Mouse (Mus musculus) ES-E14 (cell line): ENCODE measurements around the gene Dbnl. TPM values are rescaled to one million over a fixed set of nuclear protein-coding genes. Genes with fewer than 3 reads are reported as not detected.
A peak's percentile ranks its signal among the peaks of the same experiment; 100 is the strongest.

Experiments used
- DNase-seq: peaks from one replicate; pipeline ENCODE4 v3.0.0-alpha.2; 2013; ENCODE audit warnings: low read depth, low spot score
- H3K27ac ChIP-seq: 2 replicates; pipeline ENCODE4 v1.5.1; 2012; ENCODE audit warnings: low read depth, mild to moderate bottlenecking, low read length, moderate library complexity, mixed read lengths; ENCODE audit not compliant: poor library complexity, insufficient read depth, severe bottlenecking
- H3K36me3 ChIP-seq: 2 replicates; pipeline ENCODE4 v1.6.1; 2012; ENCODE audit warnings: mild to moderate bottlenecking, low read length, moderate library complexity, mixed read lengths; ENCODE audit not compliant: control insufficient read depth, poor library complexity, insufficient read depth, severe bottlenecking
- H3K4me1 ChIP-seq, 2 experiments: fragments of 150-350 bp in 1 of 2; sonication (generic) in 1 of 2; 2 replicates each; pipeline ENCODE4 v1.6.1; 2012; ENCODE audit warnings: low read length in 2 of 2, mild to moderate bottlenecking in 1 of 2, mixed read lengths in 1 of 2; ENCODE audit not compliant: control insufficient read depth in 2 of 2, insufficient read depth in 2 of 2, poor library complexity in 1 of 2
- H3K4me3 ChIP-seq, 2 experiments: fragments of 150-350 bp in 1 of 2; sonication (generic) in 1 of 2; 2 replicates each; pipeline ENCODE4 v1.5.1; 2012; ENCODE audit warnings: low read length in 2 of 2, low read depth in 1 of 2, mild to moderate bottlenecking in 1 of 2, mixed read lengths in 1 of 2; ENCODE audit not compliant: insufficient read depth in 1 of 2, poor library complexity in 1 of 2, severe bottlenecking in 1 of 2
- H3K9ac ChIP-seq: 2 replicates; pipeline ENCODE4 v1.6.1; 2012; ENCODE audit warnings: low read depth, mild to moderate bottlenecking, low read length, mixed read lengths; ENCODE audit not compliant: poor library complexity, insufficient read depth, severe bottlenecking
- H3K9me3 ChIP-seq: fragments of 150-350 bp; sonication (generic); 2 replicates; pipeline ENCODE4 v1.6.1; 2012; ENCODE audit warnings: low read depth, mild to moderate bottlenecking, low read length; ENCODE audit not compliant: control insufficient read depth, insufficient read depth
- CHD2 ChIP-seq: IDR thresholded peaks from 2 replicates; pipeline ENCODE4 v1.6.1; 2014; ENCODE audit warnings: mild to moderate bottlenecking, low read depth, low read length, inconsistent platforms
- HCFC1 ChIP-seq: IDR thresholded peaks from 2 replicates; pipeline ENCODE4 v1.6.1; 2012; ENCODE audit warnings: low read length, inconsistent platforms, borderline replicate concordance; ENCODE audit not compliant: insufficient read depth
- MAFK ChIP-seq: IDR thresholded peaks from 2 replicates; pipeline ENCODE4 v1.6.1; 2014; ENCODE audit warnings: mild to moderate bottlenecking, low read depth, low read length, inconsistent platforms; ENCODE audit not compliant: insufficient read depth
- ZC3H11A ChIP-seq: IDR thresholded peaks from 2 replicates; pipeline ENCODE4 v1.6.1; 2012; ENCODE audit warnings: low read depth, mild to moderate bottlenecking, inconsistent platforms, low read length, borderline replicate concordance
- ZNF384 ChIP-seq: IDR thresholded peaks from 2 replicates; pipeline ENCODE4 v1.6.1; 2012; ENCODE audit warnings: low read depth, low read length, inconsistent platforms
- in situ Hi-C, 2 experiments: fragments of 600-800 bp; cut with MboI; formaldehyde crosslinking; loops; one replicate each; pipeline ENCODE4 v1.15.1; 2025; ENCODE audit warnings: low sequenced_read_pairs in 2 of 2, inconsistent platforms in 1 of 2; ENCODE audit not compliant: unreplicated experiment in 2 of 2
- total RNA-seq: library from RNA; depleted of rRNA; stranded (reverse); fragments of 300-350 nt; gene quantifications from 2 replicates; pipeline ENCODE4 v1.2.3, GENCODE M21; 2012

Gene Dbnl
- total RNA-seq, 1 experiment = 48.7 TPM

DNA sequence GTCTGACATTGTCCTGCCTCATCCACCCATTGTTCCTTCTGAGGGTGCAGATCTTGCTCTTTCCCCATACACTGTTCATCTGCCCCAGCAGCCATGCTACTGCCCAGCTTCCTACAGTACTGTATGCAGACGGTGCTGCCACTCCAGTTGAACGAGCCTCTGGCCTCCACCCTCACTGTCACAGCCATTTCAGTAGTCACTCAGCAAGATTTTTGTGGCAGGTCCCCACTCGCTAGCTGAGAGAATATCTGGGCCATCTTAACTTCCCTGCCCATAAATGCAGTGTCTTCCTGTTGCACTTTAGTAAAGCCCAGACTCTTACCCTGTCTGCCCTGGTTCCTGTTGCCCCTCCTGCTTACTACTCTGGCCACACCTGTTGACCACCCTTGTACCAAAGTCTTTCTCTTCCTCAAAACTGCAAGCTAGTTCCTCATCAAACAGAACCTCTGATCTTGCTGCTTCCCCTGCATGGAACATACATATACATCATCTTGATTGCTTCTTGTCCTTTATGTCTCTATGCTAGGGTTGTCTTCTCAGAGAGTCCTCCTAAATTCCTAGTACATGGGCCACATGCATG lies 1.6 kb downstream of the Dbnl start:
- in situ Hi-C loops = no loop called here
- TF ChIP-seq ZNF384 = no peak
- no peak for TF ChIP-seq MAFK
- TF ChIP-seq ZC3H11A = no peak
- no peak for DNase-seq
- peak overlapping the region; percentile 81; the same call in 1 of the 2 replicates for H3K9ac ChIP-seq
- peaks cover 0 to 5% of the 10 kb centered on the region in 2 experiments; a peak in 1 of 4 replicates for H3K4me1 ChIP-seq
- H3K9me3 ChIP-seq = no peaks in the 10 kb centered on the region
- H3K4me3 ChIP-seq = no peak overlapping the region
- H3K27ac ChIP-seq = no peak overlapping the region
- H3K36me3 ChIP-seq = peaks cover 34% of the 10 kb centered on the region

DNA sequence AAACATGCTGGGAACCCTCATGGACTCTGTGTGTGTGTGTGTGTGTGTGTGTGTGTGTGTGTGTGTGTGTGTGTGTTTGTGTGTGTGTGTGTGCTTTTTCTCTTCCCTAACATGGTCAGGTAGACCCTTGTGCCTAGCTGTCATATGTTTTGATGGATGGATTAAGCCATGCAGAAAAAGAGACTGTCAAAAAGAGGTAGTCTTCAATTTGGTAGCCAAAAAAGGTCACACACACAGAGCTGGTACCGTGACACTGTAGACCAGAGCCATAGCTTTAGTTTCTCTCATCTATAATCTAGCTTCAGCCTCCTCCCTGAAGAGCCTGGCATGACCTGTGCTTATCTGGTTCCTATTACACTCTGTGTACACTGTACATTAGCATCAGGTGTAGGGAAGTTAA lies 2.1 kb downstream of the Dbnl start:
- Histone ChIP-seq H3K4me3 (no peak overlapping the region), H3K27ac (no peak overlapping the region), H3K9me3 (no peaks in the 10 kb centered on the region), H3K36me3 (peaks cover 39% of the 10 kb centered on the region), H3K9ac (no peak overlapping the region), H3K4me1 (peaks cover 0 to 5% of the 10 kb centered on the region in 2 experiments; a peak in 1 of 4 replicates)
- in situ Hi-C loops = no loop called here
- no peak for DNase-seq
- TF ChIP-seq MAFK (no peak), HCFC1 (no peak), CHD2 (no peak), ZC3H11A (no peak), ZNF384 (no peak)

DNA sequence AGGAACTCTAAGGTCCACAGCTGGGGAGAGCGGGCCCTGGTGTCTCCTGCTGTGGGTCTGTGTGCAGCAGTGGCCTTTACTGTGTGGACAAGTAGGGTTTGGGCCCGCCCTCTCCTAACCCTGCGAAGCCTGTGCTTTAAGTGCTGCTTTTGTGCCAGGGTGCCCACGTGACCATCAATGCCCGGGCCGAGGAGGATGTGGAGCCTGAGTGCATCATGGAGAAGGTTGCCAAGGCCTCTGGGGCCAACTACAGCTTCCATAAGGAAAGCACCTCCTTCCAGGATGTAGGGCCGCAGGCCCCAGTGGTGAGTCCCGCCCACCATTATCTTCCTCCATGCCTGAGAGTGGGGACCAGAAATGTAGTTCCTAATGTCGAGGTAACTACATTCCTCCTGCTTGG lies 7.0 kb downstream of the Dbnl start:
- H3K9me3 ChIP-seq = no peaks in the 10 kb centered on the region
- DNase-seq = no peak
- H3K4me1 ChIP-seq = peaks cover 0 to 7% of the 10 kb centered on the region in 2 experiments; a peak in 2 of 4 replicates
- H3K36me3 ChIP-seq = peaks cover 74% of the 10 kb centered on the region
- H3K27ac ChIP-seq = no peak overlapping the region
- TF ChIP-seq ZNF384 (no peak), HCFC1 (no peak), MAFK (no peak), CHD2 (no peak), ZC3H11A (no peak)
- H3K4me3 ChIP-seq = no peak overlapping the region
- in situ Hi-C loops = no loop called here
- no peak overlapping the region for H3K9ac ChIP-seq

DNA sequence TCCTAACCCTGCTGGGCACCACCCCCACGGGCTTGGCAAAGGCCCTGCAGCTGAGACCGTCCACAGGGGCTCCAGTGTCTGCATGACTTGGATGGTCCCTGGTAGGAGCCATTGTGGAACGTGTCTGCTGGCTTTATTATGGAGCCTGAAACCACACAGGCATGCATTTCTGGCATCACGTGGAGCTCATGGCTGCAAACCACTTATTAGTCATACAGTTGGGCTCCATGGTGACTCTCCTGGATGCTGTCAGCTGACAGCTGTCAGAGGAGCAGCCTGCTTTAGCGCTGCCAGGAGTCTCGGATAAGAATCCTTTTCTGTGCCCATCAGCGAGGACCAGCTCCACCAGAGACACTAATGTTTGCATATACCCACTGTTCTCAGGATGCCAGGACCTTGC lies 7.4 kb downstream of the Dbnl start:
- Histone ChIP-seq H3K4me1 (peaks cover 0 to 7% of the 10 kb centered on the region in 2 experiments; a peak in 2 of 4 replicates), H3K27ac (no peak overlapping the region), H3K4me3 (no peak overlapping the region), H3K9me3 (no peaks in the 10 kb centered on the region), H3K36me3 (peaks cover 79% of the 10 kb centered on the region), H3K9ac (no peak overlapping the region)
- no peak for DNase-seq
- TF ChIP-seq ZNF384 (no peak), CHD2 (no peak), HCFC1 (no peak), MAFK (no peak), ZC3H11A (no peak)
- in situ Hi-C loops = no loop called here
